Mouse (Mus musculus): ENCODE measurements around the gene Cracr2b.

Cracr2b gene

DNA sequence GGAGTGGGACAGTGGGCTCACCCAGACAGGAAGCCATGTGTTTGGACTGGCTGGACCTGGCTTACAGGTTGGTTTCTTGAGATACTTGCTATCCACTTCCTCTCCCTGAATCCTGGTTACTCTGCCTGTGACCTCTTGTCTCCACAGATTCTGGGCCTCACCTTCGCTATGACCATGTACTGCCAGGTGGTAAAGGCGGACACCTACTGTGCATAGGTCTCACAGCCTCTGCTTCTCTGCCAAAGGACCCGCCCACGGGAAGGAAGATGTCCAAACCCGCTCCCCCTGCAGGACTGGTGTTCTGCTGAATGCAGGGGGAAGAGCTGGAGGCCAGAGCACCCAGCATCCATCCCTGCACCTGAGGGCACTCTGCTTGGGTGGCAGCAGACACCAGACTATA, 31.8 kb downstream of the Cracr2b start:
- DNase-seq, result no peak

GRCm38 (mm10) chr7:141493729-141494128, 32.8 kb downstream of the Cracr2b start:
- DNase-seq, result no peak

GRCm38 (mm10) chr7:141495379-141495778, 34.5 kb downstream of the Cracr2b start:
- DNase-seq, result no peak

DNA sequence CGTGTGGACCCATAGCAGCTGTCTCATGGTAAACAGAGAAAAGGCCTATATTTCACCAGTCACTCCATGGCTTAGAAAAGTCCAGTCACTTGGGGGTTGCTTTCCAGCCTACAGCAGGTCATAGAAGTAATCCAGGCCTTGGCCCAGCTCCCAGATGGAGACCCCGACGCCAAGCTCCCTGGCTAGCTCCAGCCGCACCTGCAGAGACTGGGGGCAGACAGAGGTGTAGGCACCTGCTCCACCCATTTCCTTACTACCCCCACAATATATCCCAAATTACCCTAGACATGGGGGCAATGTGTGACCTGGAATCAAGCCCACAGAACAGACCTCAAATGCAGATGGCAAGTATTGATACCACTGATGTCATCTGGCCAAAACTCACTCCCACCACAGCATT, 35.0 kb downstream of the Cracr2b start:
- no peak for DNase-seq

DNA sequence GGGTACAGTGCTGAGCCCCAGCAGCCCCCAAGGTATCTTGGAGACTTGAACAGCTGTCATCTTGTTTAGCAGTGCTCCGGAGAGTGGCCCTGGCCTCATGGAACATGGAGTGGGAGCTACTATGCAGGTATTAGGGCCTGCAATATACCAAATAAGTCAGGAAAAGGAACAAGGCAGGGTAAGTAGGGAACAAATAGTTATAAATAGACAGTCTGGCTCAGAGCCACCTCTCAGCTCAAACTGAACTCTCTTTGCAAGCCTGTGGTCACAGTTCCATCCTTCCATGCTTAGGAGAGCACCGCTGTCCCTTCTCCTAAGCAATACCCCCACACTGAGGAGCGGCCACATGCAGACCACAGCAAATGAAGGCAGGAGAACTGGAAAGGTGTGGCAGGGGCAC, 36.7 kb downstream of the Cracr2b start:
- no peak for DNase-seq

DNA sequence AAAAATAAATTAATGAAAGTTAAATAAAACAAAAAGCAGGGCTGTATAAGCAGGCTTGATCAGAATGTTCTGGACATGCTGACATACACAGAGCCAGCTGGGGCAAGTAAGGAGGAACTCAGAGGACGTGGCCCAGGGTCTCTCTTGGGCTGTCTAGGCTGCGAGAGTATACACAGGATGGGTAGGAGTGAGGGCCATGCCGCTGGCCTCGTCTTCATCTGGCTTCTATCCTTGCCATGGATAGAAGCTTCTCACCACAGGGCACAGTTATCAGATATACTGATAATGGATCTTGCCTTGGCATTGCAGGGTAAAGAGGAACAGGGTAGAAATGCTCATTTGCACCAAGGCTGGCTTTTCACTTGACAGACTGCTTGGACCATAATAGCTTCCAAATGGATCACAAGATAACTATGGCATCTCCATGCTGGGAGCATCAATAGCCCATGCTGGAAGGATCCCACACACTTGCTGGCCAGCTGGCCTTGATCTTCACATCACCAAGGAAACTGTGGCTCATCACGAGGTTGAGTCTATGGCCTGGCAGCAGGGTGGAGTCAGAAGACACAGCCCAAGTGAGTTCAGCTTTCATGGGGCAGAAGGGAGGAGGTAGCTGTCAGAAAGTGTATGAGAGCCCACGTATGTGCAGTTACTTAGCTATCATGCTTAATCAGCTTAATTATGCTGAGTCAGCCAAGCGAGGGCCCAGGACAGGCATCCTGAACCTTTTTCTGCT, 41.1 kb downstream of the Cracr2b start:
- no peak for DNase-seq

- no peak for DNase-seq
Observed at GRCm38 (mm10) chr7:141502556-141502905, 41.6 kb downstream of the Cracr2b start.

GRCm38 (mm10) chr7:141506278-141506677, 45.4 kb downstream of the Cracr2b start:
- DNase-seq, result no peak

DNA sequence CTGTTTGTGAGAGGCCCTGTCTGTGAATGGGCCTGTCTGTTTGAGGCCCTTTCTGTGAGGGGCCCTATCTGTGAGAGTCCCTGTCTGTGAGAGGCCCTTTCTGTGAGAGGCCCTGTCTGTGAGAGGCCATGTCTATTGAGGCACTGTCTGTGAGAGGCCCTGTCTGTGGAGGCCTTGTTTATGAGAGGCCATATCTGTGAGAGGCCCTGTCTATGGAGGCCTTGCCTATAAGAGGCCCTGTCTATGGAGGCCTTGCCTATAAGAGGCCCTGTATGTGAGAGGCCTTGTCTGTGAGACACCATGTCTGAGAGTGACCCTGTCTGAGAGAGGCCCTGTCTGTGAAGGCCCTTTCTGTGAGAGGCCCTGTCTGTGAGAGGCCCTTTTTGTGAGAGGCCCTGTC, 47.3 kb downstream of the Cracr2b start:
- no peak for DNase-seq

DNA sequence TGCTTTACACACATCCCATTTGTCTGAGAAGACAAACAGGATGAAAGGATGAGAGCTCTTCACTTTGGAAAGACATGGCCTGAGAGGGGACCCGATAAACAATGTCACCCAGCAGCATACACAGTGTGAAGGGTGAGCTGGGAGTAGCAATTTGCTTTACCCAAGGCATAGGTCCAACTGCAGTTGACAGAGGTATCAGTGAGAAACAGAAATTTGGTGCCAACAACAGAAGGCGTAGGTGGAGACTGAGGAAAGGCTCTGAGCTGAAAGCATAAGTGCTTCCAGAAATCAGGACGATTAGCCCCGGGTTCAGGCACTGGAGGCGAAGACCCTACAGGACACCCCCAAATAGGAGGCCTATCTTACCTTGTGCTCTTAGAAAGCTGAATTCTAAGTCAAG, 49.3 kb downstream of the Cracr2b start:
- no peak for DNase-seq

DNA sequence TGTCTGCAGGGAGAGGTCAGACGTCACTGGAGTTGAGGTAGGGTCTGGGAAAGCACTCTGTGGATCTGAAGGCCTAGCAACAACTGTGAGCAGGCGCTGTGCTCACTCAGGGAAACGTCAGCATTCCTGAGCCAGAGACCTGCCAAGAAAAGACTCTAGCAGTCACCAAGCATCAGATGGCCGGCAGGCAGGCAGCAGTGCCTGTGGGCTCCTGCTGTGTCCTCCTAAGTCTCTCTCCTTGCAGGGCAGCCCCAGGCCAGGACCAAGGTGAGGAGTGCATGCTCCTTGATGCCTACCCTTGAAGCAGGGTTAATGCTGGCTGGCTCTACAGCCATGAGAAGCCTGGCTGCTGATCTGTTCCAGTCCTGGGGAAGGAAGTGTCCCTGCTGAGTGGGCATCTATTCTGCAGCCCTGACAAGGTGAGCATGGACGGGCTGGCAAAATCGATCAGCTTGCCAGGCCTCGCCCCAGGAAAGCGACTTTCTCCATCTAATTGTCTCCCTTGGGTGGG, 49.8 kb downstream of the Cracr2b start:
- DNase-seq, result no peak
